Mouse (Mus musculus): ENCODE measurements around the gene Exoc4. TPM values are rescaled to one million over a fixed set of nuclear protein-coding genes. Genes with fewer than 3 reads are reported as not detected.

The Exoc4 gene
- polyA plus RNA-seq, 1 experiment from 2014 or later: 8.8 TPM

GRCm38 (mm10) chr6:33930087-33930945 lies 681.4 kb downstream of the Exoc4 start:
- no peak for ATAC-seq
- no peak for TF ChIP-seq CTCF (IDR thresholded peaks at IDR 0.05; ENCODE audit: low read depth)
- Histone ChIP-seq H3K27ac (ENCODE audit: low read depth, low read length) (no peak overlapping the region), H3K4me3 (ENCODE audit: low read depth, low read length) (no peak overlapping the region), H3K9ac (ENCODE audit: low read depth, low read length) (no peak overlapping the region), H3K4me1 (replicated peaks; ENCODE audit: control insufficient read depth, insufficient read depth, low read length) (no peaks in the 10 kb centered on the region), H3K9me3 (ENCODE audit: control insufficient read depth) (no peaks in the 10 kb centered on the region), H3K27me3 (replicated peaks; ENCODE audit: control insufficient read depth, insufficient read depth, low read length) (no peaks in the 10 kb centered on the region), H3K36me3 (ENCODE audit: control insufficient read depth, insufficient read depth) (no peaks in the 10 kb centered on the region), H3K4me2 (replicated peaks; ENCODE audit: low read depth) (0 out of 2 replicates have a peak overlapping the region, but pooled peaks have one; percentile 21)
- WGBS: 69% methylated on average over 8 of the region's 8 CpGs

- no peaks in the 10 kb centered on the region for H3K36me3 ChIP-seq (ENCODE audit: control insufficient read depth, insufficient read depth)
- no peak for ATAC-seq
- no peaks in the 10 kb centered on the region for H3K4me1 ChIP-seq (replicated peaks; ENCODE audit: control insufficient read depth, insufficient read depth, low read length)
- no peaks in the 10 kb centered on the region for H3K9me3 ChIP-seq (ENCODE audit: control insufficient read depth)
- H3K27ac ChIP-seq (ENCODE audit: low read depth, low read length): no peak overlapping the region
- H3K4me3 ChIP-seq (ENCODE audit: low read depth, low read length): no peak overlapping the region
- H3K4me2 ChIP-seq (replicated peaks; ENCODE audit: low read depth): no peak overlapping the region
- TF ChIP-seq CTCF (IDR thresholded peaks at IDR 0.05; ENCODE audit: low read depth): no peak
- no peaks in the 10 kb centered on the region for H3K27me3 ChIP-seq (replicated peaks; ENCODE audit: control insufficient read depth, insufficient read depth, low read length)
- no peak overlapping the region for H3K9ac ChIP-seq (ENCODE audit: low read depth, low read length)
- WGBS: 94% methylated on average over 4 of the region's 4 CpGs
Observed at GRCm38 (mm10) chr6:33937906-33938305, 689.0 kb downstream of the Exoc4 start.

GRCm38 (mm10) chr6:33939169-33939568 lies 690.3 kb downstream of the Exoc4 start:
- H3K4me1 ChIP-seq (replicated peaks; ENCODE audit: control insufficient read depth, insufficient read depth, low read length): no peaks in the 10 kb centered on the region
- H3K27ac ChIP-seq (ENCODE audit: low read depth, low read length): no peak overlapping the region
- no peaks in the 10 kb centered on the region for H3K9me3 ChIP-seq (ENCODE audit: control insufficient read depth)
- no peak for ATAC-seq
- WGBS: 74% methylated on average over 5 of the region's 5 CpGs
- TF ChIP-seq CTCF (IDR thresholded peaks at IDR 0.05; ENCODE audit: low read depth): no peak
- H3K27me3 ChIP-seq (replicated peaks; ENCODE audit: control insufficient read depth, insufficient read depth, low read length): no peaks in the 10 kb centered on the region
- no peak overlapping the region for H3K9ac ChIP-seq (ENCODE audit: low read depth, low read length)
- H3K36me3 ChIP-seq (ENCODE audit: control insufficient read depth, insufficient read depth): no peaks in the 10 kb centered on the region
- no peak overlapping the region for H3K4me2 ChIP-seq (replicated peaks; ENCODE audit: low read depth)
- H3K4me3 ChIP-seq (ENCODE audit: low read depth, low read length): no peak overlapping the region

GRCm38 (mm10) chr6:33946911-33947489 lies 698.1 kb downstream of the Exoc4 start:
- no peak overlapping the region for H3K4me3 ChIP-seq (ENCODE audit: low read depth, low read length)
- no peaks in the 10 kb centered on the region for H3K36me3 ChIP-seq (ENCODE audit: control insufficient read depth, insufficient read depth)
- H3K9ac ChIP-seq (ENCODE audit: low read depth, low read length): no peak overlapping the region
- no peak overlapping the region for H3K27ac ChIP-seq (ENCODE audit: low read depth, low read length)
- TF ChIP-seq CTCF (IDR thresholded peaks at IDR 0.05; ENCODE audit: low read depth): no peak
- WGBS: 82% methylated on average over 2 of the region's 2 CpGs
- no peak for ATAC-seq
- no peak overlapping the region for H3K4me2 ChIP-seq (replicated peaks; ENCODE audit: low read depth)
- no peaks in the 10 kb centered on the region for H3K9me3 ChIP-seq (ENCODE audit: control insufficient read depth)
- no peaks in the 10 kb centered on the region for H3K27me3 ChIP-seq (replicated peaks; ENCODE audit: control insufficient read depth, insufficient read depth, low read length)
- H3K4me1 ChIP-seq (replicated peaks; ENCODE audit: control insufficient read depth, insufficient read depth, low read length): no peaks in the 10 kb centered on the region

GRCm38 (mm10) chr6:33950113-33950512 lies 701.2 kb downstream of the Exoc4 start:
- TF ChIP-seq CTCF (IDR thresholded peaks at IDR 0.05; ENCODE audit: low read depth): peak; percentile 21; the same call in 1 of the 2 replicates
- no peak overlapping the region for H3K4me3 ChIP-seq (ENCODE audit: low read depth, low read length)
- H3K4me2 ChIP-seq (replicated peaks; ENCODE audit: low read depth): no peak overlapping the region
- H3K36me3 ChIP-seq (ENCODE audit: control insufficient read depth, insufficient read depth): no peaks in the 10 kb centered on the region
- H3K27ac ChIP-seq (ENCODE audit: low read depth, low read length): no peak overlapping the region
- H3K27me3 ChIP-seq (replicated peaks; ENCODE audit: control insufficient read depth, insufficient read depth, low read length): no peaks in the 10 kb centered on the region
- no peaks in the 10 kb centered on the region for H3K4me1 ChIP-seq (replicated peaks; ENCODE audit: control insufficient read depth, insufficient read depth, low read length)
- WGBS: 93% methylated on average over 2 of the region's 2 CpGs
- H3K9ac ChIP-seq (ENCODE audit: low read depth, low read length): no peak overlapping the region
- ATAC-seq: no peak
- no peaks in the 10 kb centered on the region for H3K9me3 ChIP-seq (ENCODE audit: control insufficient read depth)

- no peak for TF ChIP-seq CTCF (IDR thresholded peaks at IDR 0.05; ENCODE audit: low read depth)
Observed at GRCm38 (mm10) chr6:33955469-33955868, 706.6 kb downstream of the Exoc4 start.

More at GRCm38 (mm10) chr6:33955469-33955868, 706.6 kb downstream of the Exoc4 start:
- WGBS: 80% methylated on average over 7 of the region's 7 CpGs
- Histone ChIP-seq H3K9me3 (ENCODE audit: control insufficient read depth) (no peaks in the 10 kb centered on the region), H3K27ac (ENCODE audit: low read depth, low read length) (no peak overlapping the region), H3K27me3 (replicated peaks; ENCODE audit: control insufficient read depth, insufficient read depth, low read length) (no peaks in the 10 kb centered on the region), H3K4me1 (replicated peaks; ENCODE audit: control insufficient read depth, insufficient read depth, low read length) (no peaks in the 10 kb centered on the region), H3K9ac (ENCODE audit: low read depth, low read length) (no peak overlapping the region), H3K4me2 (replicated peaks; ENCODE audit: low read depth) (no peak overlapping the region), H3K36me3 (ENCODE audit: control insufficient read depth, insufficient read depth) (no peaks in the 10 kb centered on the region), H3K4me3 (ENCODE audit: low read depth, low read length) (no peak overlapping the region)
- ATAC-seq: no peak
